Mouse (Mus musculus) lung, postnatal 0 days (tissue): ENCODE data around the gene Adad1.

Source experiments
- CTCF ChIP-seq: IDR thresholded peaks from 2 replicates; pipeline ENCODE4 v1.5.1; 2016; ENCODE audit warnings: antibody characterized with exemption, mild to moderate bottlenecking
- EP300 ChIP-seq: IDR thresholded peaks from 2 replicates; pipeline ENCODE4 v1.6.1; 2016; ENCODE audit warnings: antibody characterized with exemption, mild to moderate bottlenecking, control low read depth

DNA sequence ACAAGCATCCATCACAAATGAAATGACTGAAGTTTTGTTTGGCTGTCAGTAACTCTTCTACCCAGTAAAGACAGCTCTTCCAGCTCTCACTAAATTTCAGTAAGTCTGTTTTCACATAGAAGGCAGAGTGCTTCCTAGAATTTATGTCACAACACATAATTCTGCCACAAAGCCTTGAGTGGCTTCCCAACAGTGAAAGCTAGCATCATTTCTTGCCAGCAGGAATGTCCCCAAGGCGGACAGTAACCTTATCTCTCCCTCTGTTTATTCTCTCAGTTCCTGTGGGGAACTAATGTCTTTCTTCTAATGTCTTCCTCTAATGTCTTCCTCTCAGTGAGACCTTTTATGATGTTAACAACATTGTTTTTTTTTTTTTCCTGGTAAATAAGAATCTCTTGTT, 81.7 kb downstream of the Adad1 start:
- TF ChIP-seq CTCF (no peak), EP300 (no peak)
